Mouse (Mus musculus) gastrocnemius, adult 8-10 months (tissue): ENCODE measurements around the gene Ephb2. TPM values are rescaled to one million over a fixed set of nuclear protein-coding genes. Genes with fewer than 3 reads are reported as not detected.

Experiments used
- DNase-seq, 2 experiments: peaks; one replicate each; pipeline ENCODE4 v3.0.0; 2022; ENCODE audit warnings: low spot score in 2 of 2
- total RNA-seq, 4 experiments: library from RNA; stranded (reverse); gene quantifications; 2 replicates each; pipeline ENCODE4 v1.2.4; 2022

Gene Ephb2
- total RNA-seq, 4 experiments from 2014 or later = 0.24 to 0.75 (median 0.56) TPM; not detected in 1

GRCm38 (mm10) chr4:136763349-136763748 lies 72.4 kb downstream of the Ephb2 start:
- DNase-seq = no peak

- no peak for DNase-seq
Measured at GRCm38 (mm10) chr4:136761713-136762380, 73.9 kb downstream of the Ephb2 start.

- no peak for DNase-seq
Measured at GRCm38 (mm10) chr4:136760882-136761281, 74.9 kb downstream of the Ephb2 start.

GRCm38 (mm10) chr4:136757096-136757495 lies 78.7 kb downstream of the Ephb2 start:
- no peak for DNase-seq

- DNase-seq = no peak
Measured at GRCm38 (mm10) chr4:136756486-136756885, 79.3 kb downstream of the Ephb2 start.

- DNase-seq = no peak
Measured at GRCm38 (mm10) chr4:136755364-136755811, 80.4 kb downstream of the Ephb2 start.

- no peak for DNase-seq
Measured at GRCm38 (mm10) chr4:136754256-136754655, 81.5 kb downstream of the Ephb2 start.

GRCm38 (mm10) chr4:136751355-136752020 lies 84.3 kb downstream of the Ephb2 start:
- no peak for DNase-seq

- DNase-seq = no peak
Measured at GRCm38 (mm10) chr4:136750578-136751338, 85.0 kb downstream of the Ephb2 start.

- DNase-seq = no peak
Measured at GRCm38 (mm10) chr4:136749851-136750577, 85.8 kb downstream of the Ephb2 start.

GRCm38 (mm10) chr4:136749431-136749830 lies 86.4 kb downstream of the Ephb2 start:
- no peak for DNase-seq

- no peak for DNase-seq
Measured at GRCm38 (mm10) chr4:136748842-136749392, 86.9 kb downstream of the Ephb2 start.

GRCm38 (mm10) chr4:136746516-136746915 lies 89.3 kb downstream of the Ephb2 start:
- no peak for DNase-seq

GRCm38 (mm10) chr4:136742677-136743076 lies 93.1 kb downstream of the Ephb2 start:
- no peak for DNase-seq

GRCm38 (mm10) chr4:136741840-136742239 lies 93.9 kb downstream of the Ephb2 start:
- no peak for DNase-seq

GRCm38 (mm10) chr4:136740963-136741362 lies 94.8 kb downstream of the Ephb2 start:
- DNase-seq = no peak

GRCm38 (mm10) chr4:136739189-136739588 lies 96.6 kb downstream of the Ephb2 start:
- no peak for DNase-seq

- no peak for DNase-seq
Measured at GRCm38 (mm10) chr4:136738291-136738690, 97.5 kb downstream of the Ephb2 start.

GRCm38 (mm10) chr4:136735856-136736255 lies 99.9 kb downstream of the Ephb2 start:
- DNase-seq = no peak

- no peak for DNase-seq
Measured at GRCm38 (mm10) chr4:136734210-136734803, 101.5 kb downstream of the Ephb2 start.
